Mouse (Mus musculus) kidney, postnatal 25 days (tissue): ENCODE measurements around the gene Usp42.

Source experiments
- DNase-seq, 2 experiments: peaks; one replicate each; pipeline ENCODE4 v3.0.0; 2021; ENCODE audit warnings: mixed read lengths in 2 of 2

The Usp42 gene

GRCm38 (mm10) chr5:143690392-143690791, 41.7 kb downstream of the Usp42 start:
- no peak for DNase-seq

DNA sequence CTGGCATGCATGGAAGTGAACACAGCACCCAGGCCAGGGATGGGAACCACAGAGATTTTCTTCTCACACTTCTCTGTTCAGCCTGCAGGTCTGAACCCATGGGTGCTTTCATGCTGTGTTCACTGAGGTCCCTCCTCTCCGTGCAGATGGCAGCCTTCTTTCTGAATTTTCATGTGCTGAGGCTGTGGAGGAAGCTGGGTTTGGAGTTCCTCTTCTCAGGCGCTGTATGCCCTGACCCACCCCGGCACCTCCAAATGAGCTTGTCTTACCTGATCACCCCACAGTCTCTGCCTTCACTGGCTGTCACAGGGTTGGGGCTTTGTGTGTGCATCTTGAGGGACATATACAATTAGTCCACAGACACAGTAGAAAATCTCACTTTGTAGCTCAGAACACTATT, 44.5 kb downstream of the Usp42 start:
- DNase-seq = no peak

DNA sequence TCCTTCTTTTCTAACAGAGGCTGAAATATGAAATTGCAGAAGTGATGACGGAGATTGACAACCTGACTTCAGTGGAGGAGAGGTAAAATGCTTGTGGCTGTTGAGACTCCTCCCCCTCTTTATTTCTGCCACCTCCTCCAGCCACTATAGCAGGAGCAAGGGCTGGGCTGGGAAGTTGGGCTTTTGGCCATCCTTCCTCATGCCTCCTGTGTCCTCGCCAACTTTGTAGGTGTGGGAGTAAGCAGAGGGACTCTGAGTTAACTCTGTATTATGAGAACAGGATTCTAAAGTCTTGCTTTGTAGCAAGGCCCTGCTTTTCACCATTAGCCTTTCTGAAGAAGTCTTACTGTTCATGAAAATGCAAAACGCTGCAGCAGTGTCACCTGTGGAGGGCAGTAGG, 45.6 kb downstream of the Usp42 start:
- DNase-seq = no peak

DNA sequence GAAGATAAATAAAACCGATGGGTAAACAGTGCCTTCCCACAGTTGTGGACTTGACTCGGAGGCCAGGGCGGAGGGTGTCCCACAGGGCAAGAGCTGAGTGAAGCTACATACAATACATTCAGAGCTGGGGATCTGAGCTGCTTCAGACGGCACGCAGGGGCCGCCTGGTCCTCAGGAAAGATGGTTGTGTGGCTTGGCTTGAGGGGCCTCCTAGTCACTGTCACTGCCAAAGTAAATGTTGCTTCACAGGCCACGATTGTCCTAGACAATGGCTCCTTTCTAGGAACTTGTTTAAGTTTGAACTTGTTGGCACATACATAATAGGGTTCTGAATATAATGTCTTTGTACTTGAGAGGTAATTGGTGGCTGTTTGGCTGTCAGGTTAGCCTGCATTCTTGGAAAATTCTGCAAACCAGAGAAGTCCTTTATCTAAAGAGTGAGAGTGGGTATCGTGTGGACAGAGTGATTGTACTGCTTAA, 47.1 kb downstream of the Usp42 start:
- DNase-seq = no peak

- DNase-seq = no peak
These were observed 48.4 kb downstream of the Usp42 start for GRCm38 (mm10) chr5:143683696-143684095.

- no peak for DNase-seq
These were observed 52.4 kb downstream of the Usp42 start for GRCm38 (mm10) chr5:143679654-143680053.

GRCm38 (mm10) chr5:143678634-143679271, 53.3 kb downstream of the Usp42 start:
- no peak for DNase-seq

- DNase-seq = no peak
These were observed 54.7 kb downstream of the Usp42 start for GRCm38 (mm10) chr5:143677363-143677762.

DNA sequence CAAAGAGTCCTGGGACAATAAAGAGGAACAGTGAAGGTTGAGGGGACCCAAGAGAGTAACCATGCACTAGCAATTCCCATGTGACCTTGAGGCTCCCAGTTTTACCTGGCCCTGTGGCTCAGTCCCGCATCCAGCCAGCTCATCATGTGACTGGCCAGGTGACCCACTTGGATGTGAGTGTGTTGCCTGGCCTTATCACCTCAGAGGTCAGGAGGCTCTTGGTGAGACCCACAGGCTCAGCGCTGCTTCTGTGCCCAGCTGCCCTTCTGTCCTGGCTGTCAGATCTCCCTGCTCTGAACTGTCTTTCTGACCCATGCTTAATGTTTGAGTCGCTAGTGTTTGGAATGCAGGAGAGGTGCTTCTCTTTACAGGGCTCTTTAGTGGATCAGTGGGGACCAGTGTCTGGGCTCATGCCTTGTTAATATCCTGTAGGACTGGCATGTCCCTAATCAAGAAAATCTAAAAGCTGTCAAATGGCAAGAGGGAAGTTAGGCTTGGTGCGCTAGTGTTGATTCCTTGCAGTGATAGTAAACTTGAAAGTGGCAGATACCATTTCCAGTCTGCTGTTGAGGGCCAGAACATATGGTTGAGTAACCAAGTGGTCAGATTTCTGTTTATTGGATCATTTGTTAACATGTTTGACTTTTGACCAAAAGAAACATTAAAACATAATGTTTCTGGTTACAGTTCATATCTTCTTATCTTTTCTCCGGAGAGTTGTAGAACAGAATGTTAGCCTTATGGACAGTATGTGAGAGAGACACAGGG, 55.7 kb downstream of the Usp42 start:
- DNase-seq = peak in 1 of 2 experiments; percentile 58

DNA sequence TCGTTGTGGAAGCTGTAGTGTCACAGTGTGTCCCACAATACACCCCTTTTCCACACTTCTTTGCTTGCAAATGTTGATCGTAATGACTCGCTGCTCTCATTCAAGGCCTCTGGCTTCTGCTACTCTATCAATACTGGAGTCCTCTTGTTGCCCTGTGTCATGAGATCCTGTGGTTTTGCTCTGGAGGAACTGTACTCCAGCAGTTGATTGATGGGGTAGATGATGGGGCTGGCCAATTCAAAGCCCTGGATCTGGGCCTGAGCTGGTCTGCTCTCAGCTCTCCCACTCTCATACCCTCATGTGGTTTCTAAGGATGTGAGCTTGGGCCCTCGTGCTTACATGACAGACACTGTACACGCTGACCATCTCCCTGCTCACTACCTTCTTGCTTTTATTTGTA, 57.5 kb downstream of the Usp42 start:
- DNase-seq = no peak

- no peak for DNase-seq
These were observed 61.2 kb downstream of the Usp42 start for GRCm38 (mm10) chr5:143670740-143671415.

DNA sequence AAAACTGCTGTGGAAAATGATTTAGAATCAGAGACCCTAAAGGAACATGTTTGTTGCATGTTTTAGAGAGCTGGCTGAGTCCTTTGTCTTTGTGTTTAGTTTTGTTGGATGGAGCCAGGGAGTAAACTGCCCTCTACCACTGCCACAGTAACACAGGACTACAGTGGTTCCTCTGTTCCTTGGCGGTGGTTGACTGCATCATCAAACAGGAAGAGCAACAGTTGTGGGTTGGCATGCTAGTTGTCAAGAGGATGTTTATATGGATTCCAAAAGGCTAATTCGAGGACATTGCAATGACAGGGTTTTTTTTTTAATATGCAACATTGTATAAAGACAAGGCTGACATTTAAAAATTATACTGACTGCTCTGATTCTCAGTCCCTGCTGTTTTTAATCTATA, 62.2 kb downstream of the Usp42 start:
- no peak for DNase-seq

DNA sequence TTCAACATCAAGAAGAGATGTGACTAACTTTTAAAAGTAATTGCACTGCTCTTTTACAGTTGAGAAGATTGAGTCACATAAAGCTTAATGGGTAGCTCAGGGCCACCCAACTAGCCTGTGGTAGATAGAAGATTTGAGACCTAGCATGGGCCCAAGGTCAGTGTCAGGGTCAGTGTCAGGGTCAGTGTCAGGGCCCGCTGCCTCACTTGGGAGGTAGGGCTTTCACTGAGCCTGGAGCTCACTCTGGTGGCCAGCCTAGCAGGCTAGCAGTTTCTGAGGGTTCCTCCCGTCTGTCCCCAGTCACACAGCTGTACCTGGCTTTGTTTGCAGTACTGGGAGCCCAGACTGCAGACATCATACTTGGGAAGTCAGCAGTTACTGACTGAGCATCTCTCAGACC, 62.7 kb downstream of the Usp42 start:
- no peak for DNase-seq

DNA sequence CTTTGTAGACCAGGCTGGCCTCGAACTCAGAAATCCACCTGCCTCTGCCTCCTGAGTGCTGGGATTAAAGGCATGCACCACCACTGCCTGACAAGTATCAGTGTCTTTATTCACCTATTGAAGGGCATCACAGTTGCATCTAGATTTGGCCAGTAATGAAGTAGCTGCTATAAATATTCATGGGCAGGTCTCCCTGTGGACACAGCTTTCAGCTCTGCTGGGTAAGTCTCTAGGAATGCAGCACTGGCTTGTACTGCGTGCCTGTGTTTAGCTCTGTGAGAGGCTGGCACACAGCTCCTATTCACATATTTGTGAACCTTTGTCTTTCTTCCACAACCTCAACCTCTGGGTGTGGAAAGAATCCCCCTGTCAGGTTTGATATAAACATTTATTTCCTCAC, 63.2 kb downstream of the Usp42 start:
- peak; percentile 48 to 79 for DNase-seq

DNA sequence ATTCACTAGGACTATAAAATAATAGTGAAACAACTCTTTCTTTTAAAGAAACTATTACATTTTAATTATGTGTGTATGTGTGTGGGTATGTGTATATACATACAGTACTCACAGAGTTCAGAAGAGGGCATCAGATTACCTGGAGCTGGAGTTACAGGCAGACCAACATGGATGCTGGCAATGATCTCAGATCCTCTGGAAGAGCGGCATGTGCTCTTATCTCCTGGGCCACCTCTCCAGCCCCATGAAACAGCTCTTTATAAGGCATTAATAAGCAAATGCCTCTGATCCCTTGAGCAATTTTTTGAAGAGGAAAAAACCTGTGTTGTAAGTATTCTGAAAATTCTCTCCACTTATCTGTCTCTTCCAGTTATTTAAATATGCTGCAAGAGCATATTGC, 66.1 kb downstream of the Usp42 start:
- DNase-seq = no peak

DNA sequence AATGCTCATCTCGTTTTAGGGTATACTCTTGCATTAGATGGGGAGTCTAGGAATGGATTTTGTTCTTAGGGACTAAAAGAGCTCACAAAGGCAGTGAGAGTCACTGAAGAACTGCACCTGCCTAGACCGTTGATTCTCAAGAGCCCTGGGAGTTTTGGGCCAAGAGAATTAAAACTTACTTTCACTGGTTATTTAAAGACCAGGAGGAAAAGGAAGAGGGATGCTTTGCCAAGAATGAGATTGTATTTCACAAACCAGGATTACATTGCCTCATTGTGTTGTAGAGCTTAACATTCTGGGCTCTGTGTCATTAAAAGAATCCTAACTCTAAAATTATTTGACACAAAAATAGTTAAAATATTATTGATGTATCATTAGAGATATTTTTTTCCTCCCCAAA, 66.5 kb downstream of the Usp42 start:
- DNase-seq = no peak

DNA sequence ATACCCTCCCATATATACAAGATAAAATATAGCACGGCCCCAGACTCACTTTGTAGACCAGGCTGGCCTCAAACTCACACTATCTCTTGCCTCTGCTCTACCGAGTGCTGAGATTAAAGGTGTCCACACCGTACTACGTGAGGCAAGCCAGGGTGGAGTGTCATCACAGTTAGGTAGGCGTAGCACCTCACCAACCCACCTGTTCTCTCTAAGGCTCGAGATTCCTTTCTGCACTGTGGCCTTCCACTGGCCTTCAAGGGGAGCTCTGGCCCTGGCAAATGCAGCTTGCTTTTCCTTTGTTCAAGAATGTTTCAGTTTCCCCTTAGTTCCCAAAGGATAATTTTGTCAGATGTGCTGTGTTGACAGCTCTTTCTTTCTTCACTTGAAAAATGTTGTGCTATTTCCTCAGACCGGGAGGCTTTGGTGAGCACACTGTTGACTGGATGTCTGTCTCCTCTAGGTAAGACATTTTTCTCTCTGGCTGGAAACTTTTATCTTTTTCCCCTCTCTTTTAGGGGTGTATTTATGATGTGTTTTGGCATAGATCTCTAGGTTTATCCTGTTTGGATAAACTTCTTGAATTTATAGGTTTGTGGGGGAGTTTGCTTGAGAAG, 68.9 kb downstream of the Usp42 start:
- no peak for DNase-seq
